Mouse (Mus musculus) heart, adult 11 months (tissue): Measurements from ENCODE around the gene Pla2g12b.

Source experiments
- DNase-seq: peaks from one replicate; pipeline ENCODE4 v3.0.0; 2022

Gene Pla2g12b

GRCm38 (mm10) chr10:59416623-59417022 is 13.2 kb downstream of the Pla2g12b start:
- DNase-seq, result peak; percentile 84

DNA sequence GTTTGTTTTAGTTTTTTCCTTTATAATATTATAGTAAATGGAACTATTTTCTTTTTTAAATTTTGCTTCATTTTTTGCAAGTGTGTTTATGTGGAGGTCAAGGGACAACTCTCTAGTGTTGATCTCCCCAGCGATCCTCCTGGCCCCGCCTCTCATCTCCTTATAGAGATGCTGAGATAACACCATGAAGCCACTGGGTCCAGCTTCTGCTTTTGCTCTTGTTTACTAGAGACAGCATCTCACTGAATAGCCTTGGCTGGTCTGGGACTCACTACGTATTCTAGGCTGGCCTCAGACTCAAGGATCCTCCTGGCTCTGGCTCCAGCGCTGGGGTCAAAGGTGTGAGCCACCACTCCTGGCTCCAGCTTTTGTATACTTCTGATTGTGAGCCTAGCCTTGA is 16.1 kb downstream of the Pla2g12b start:
- peak; percentile 53 for DNase-seq

DNA sequence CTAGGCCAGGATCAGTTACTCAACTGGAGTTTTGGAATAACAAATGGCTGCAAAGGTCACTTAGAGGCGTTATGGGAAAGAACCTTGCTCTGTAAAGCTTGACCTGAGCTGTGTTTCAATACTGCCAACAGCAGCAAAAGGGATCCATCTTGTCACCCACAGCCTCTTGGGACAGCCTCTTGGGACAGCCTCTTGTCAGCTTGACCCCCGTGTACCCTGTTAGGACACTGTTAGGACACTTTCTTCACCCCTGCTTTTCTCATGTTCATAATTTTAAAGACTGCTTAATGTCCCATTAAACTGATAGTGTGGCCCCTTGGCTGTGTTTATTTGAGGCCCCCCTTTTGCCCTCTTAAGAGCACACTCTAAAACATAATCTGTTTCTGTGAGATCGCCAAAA is 21.0 kb downstream of the Pla2g12b start:
- peak; percentile 40 for DNase-seq

- peak; percentile 97 for DNase-seq
Observed at GRCm38 (mm10) chr10:59425369-59425768, 21.9 kb downstream of the Pla2g12b start.

GRCm38 (mm10) chr10:59426371-59426770 is 22.9 kb downstream of the Pla2g12b start:
- DNase-seq, result peak; percentile 54

DNA sequence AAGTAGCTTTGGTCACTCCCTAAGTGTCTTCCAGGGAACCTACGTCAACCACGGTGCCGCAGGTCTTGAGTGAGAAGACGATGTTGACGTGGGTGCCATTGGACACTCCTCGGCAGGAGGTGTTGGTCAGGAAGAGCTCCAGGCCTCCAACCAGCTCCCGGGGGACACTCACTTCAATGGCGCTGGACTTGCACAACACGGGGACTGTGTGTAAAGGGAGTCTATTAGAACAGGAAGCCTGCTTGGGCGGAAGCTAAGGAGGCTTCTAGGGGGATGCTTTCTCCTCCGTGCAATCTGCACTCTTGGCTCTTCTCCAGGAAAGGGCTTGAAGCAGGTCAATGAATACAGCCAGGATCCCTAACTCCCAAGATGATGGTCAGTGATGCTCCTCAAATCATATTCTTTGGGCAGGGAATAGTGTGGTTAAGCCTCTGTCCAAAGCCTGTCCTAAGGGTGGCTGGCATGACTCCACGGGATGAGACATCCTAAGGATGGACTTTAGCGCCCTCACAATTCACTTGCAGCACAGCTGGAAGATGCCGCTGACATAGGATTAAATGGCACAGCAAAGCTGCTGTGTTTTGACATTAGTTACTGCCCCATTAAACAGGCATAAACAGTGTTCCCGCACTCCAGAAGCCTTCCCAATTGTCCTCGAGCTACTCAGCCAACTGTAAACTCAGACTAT is 26.1 kb downstream of the Pla2g12b start:
- DNase-seq, result peak; percentile 87

- no peak for DNase-seq
Observed at GRCm38 (mm10) chr10:59430701-59431218, 27.3 kb downstream of the Pla2g12b start.

- no peak for DNase-seq
Observed at GRCm38 (mm10) chr10:59435746-59436145, 32.3 kb downstream of the Pla2g12b start.

DNA sequence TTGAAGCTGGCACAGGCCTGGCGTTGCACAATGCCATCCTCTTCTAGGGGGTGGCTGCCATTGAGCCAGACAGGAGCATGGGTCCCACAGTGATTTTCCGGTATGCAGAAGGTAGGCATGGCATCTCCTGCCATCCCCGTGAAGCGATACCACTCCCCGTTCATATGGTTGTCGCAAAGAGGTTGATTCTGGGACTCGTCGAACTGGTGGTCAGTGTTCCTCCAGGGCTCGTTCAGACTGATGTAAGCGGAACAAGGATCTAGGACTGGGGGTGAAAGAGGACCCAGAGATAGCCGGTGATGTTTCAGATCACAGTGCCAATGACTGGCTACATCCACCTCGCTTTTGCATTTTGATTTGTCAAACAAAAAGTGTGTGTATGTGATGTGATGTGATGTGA is 35.2 kb downstream of the Pla2g12b start:
- peak; percentile 83 for DNase-seq

DNA sequence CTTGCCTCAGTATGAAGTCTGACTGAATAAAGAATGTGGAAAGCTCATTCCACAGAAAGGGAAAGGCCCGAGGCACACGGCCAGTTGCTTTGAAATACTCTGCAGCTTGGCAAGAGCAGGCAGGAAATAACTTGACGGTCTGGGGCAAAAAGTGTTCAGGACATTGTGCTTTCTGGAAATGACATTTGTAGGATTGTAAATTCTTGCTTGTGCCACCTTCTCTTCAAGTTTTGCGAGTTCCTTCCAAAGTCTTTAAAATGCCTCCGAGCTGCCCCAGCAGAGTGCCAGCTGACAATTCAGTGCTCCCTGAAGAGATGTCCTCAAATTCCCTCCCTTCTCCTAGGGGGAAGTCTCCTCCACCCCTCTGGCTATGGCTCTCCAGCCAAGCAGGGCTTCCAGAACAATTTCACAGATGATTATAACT is 36.1 kb downstream of the Pla2g12b start:
- DNase-seq, result peak; percentile 94

- peak; percentile 84 for DNase-seq
Observed at GRCm38 (mm10) chr10:59440177-59440576, 36.7 kb downstream of the Pla2g12b start.

- DNase-seq, result peak; percentile 54
Observed at GRCm38 (mm10) chr10:59441735-59442134, 38.3 kb downstream of the Pla2g12b start, which contains the start of gene Oit3. Gene Oit3 (minus strand): TSS chr10:59441778.

GRCm38 (mm10) chr10:59443212-59443611 is 39.8 kb downstream of the Pla2g12b start:
- peak; percentile 86 for DNase-seq

DNA sequence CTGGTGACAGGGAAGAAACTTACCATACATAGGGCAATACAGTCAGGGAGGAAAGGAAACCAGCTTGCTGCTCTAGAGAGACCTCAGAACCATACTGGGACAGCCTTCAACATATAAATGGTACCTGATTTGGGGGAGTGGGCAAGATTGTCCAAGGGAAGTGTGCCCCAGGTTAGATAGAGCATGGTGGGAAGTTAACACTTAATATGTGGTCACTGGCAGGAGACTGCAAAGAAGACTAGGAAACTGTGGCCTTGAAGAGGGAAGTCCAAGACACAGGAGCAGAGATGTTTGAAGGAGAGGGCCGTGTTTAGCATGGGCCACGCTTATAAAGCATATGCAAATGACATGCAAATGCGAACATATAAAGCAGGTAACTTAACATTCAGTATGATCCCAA is 40.6 kb downstream of the Pla2g12b start:
- DNase-seq, result no peak

- DNase-seq, result peak; percentile 81
Observed at GRCm38 (mm10) chr10:59444635-59445034, 41.2 kb downstream of the Pla2g12b start.

GRCm38 (mm10) chr10:59446911-59447437 is 43.5 kb downstream of the Pla2g12b start:
- peak; percentile 77 for DNase-seq

DNA sequence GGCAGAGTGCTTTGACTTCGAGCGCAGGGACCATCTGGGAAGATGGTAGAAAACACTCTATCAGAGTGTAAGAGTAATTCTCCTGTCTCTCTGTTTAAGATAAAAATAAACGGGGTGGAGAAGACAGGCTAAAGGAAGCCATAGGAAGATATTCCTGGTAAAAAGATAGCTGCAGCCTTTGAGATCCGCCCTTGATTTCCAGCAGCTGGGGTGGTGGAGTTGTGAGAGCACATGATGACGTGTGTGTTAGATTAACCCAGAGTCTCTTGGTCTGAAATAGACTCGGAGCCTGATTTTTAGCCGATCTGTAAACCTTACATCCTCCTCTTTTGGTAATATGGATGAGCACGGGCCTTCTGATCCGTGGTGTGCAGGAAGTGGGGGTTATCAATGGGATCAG is 44.1 kb downstream of the Pla2g12b start:
- DNase-seq, result no peak

GRCm38 (mm10) chr10:59451839-59452238 is 48.4 kb downstream of the Pla2g12b start:
- no peak for DNase-seq

DNA sequence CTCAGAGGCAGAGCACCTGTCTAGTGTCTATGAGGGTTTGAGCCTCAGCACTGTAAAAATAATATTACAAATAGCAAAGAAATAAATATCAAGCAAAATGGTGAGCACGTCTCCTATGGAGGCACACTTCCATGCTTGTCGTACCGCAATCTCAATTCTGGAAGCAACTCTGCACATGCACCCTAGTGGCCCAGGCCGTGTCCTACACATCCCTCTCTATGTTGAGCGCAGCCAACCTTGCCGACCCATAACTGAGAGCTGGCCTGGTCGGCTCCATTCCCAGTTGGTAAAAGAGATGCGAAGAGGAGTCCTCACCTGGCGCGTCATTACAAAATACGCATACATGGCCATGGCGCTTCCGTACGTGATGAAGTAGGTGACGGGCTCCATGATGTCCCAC is 51.2 kb downstream of the Pla2g12b start:
- DNase-seq, result peak; percentile 61

GRCm38 (mm10) chr10:59459767-59460166 is 56.3 kb downstream of the Pla2g12b start:
- DNase-seq, result no peak

- peak; percentile 35 for DNase-seq
Observed at GRCm38 (mm10) chr10:59462307-59462706, 58.8 kb downstream of the Pla2g12b start.

DNA sequence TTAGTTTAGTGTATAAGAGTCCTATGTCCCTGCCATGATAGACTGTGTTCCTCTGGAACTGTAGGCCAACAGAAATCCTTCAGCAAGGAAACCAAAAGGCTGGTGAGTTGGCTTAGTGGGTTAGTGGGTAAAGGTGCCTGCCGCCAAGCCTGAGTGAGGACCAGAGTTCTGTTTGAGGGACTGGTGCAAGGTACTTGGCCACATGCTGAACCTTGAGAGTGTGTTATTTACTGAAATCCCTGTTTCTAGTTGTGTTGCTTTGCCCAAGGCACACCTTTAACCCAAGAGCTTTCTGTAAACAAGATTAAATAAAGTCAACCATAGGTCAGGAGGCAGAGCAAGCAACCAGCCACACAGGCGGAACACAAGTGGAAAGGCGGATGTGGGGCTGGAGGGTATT is 62.1 kb downstream of the Pla2g12b start:
- DNase-seq, result peak; percentile 53

- DNase-seq, result peak; percentile 73
Observed at GRCm38 (mm10) chr10:59466626-59467025, 63.2 kb downstream of the Pla2g12b start.

DNA sequence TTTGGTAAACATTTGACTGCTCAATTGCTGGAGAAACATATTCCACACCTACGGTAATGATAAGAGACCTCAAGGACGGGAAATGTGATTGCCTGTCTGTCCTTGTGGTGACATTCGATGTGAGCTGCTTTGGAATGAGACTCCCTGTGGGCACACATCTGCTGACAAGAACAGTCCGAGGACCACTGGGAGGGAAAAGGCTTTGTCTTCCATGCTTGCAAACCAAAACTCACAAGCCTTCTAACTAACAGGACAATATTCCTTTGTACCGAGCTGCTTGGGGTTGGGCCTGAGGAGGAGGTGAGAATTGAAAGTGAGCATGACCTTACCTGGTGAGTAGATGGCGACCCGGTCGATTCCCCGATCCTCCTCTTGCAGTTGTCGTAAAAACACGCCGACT is 63.8 kb downstream of the Pla2g12b start:
- peak; percentile 55 for DNase-seq
